Mouse (Mus musculus) C2C12 (cell line): ENCODE measurements around the gene Zfp592.

Source experiments
- CTCF ChIP-seq: IDR thresholded peaks from one replicate; pipeline ENCODE4 v1.5.1; 2011; ENCODE audit not compliant: control insufficient read depth, insufficient read depth, insufficient read length
- MYOD1 ChIP-seq: IDR thresholded peaks from one replicate; pipeline ENCODE4 v1.6.1; 2011; ENCODE audit warnings: low read depth; ENCODE audit not compliant: control insufficient read depth, insufficient read length

DNA sequence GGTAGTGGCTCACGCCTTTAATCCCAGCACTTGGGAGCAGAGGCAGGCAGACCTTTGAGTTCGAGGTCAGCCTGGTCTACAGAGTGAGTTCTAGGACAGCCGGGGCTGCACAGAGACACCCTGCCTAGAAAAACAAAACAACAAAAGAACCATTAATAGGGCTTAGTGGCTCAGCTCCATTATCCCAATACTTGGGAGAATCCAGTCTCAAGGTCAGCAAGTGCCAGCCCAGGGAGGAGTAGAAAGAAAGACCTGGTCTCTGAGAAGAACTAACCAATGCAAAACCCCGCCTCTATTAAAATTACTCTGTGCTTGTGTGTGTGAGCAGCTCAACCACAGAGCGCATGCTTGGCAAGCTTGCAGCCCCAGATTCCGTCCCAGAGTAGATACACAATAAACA, 30.7 kb upstream of the Zfp592 start:
- TF ChIP-seq CTCF, result no peak
- TF ChIP-seq MYOD1, result no peak
